Comparison of ENCODE assay signal across 8 mouse cellular contexts in genomic region chr3:9174517-9174832, GRCm38 (mm10).
A peak's percentile ranks its signal among the peaks of the same experiment; 100 is the strongest.
DNase-seq lines count a peak whose midpoint lies in the region; ATAC-seq lines count a peak whose summit lies in the region.
"Had no signal": no experiment of that assay in that cellular context is flagged by ENCODE, and none has a peak within 500 bp of the region (broad histone marks: within the 10 kb centered on the region; RNA-seq: fewer than 3 reads in every experiment).

No protein-coding gene starts in this region.

- no peak overlapping the region for H3K4me2 ChIP-seq in hindbrain, embryonic 11.5 days (replicated peaks; ENCODE audit: low read depth, low read length)
- H3K4me2 ChIP-seq in embryonic facial prominence, embryonic 14.5 days (ENCODE audit: low read depth, low read length) = peak overlapping the region; percentile 40; the same call in 1 of the 2 replicates
- H3K4me2 ChIP-seq in limb, embryonic 13.5 days (replicated peaks) = peak overlapping the region; percentile 45

- WGBS in hindbrain, embryonic 10.5 days = 87% methylated on average over 2 of the region's 2 CpGs
- WGBS in hindbrain, embryonic 11.5 days = 84% methylated on average over 2 of the region's 2 CpGs
- WGBS in embryonic facial prominence, embryonic 14.5 days = 48% methylated on average over 2 of the region's 2 CpGs
- WGBS in limb, embryonic 13.5 days = 57% methylated on average over 2 of the region's 2 CpGs

- H3K4me3 ChIP-seq in hindbrain, embryonic 10.5 days = no peak overlapping the region
- no peak overlapping the region for H3K4me3 ChIP-seq in hindbrain, embryonic 11.5 days (ENCODE audit: low read depth, low read length)
- H3K4me3 ChIP-seq in embryonic facial prominence, embryonic 14.5 days (ENCODE audit: low read depth, low read length) = no peak overlapping the region
- H3K4me3 ChIP-seq in limb, embryonic 13.5 days = no peak overlapping the region

- ATAC-seq in hindbrain, embryonic 11.5 days (ENCODE audit: low FRiP score) = no peak
- 0 out of 2 replicates have a peak, but pooled peaks have one; percentile 1 for ATAC-seq in embryonic facial prominence, embryonic 14.5 days (ENCODE audit: low read depth)
- ATAC-seq in limb, embryonic 13.5 days (ENCODE audit: low FRiP score, low read depth) = no peak

- no peak for DNase-seq in hindbrain, embryonic 10.5 days (ENCODE audit: low spot score)
- no peak for DNase-seq in hindbrain, embryonic 11.5 days (ENCODE audit: low spot score)
- DNase-seq in MN1 (ENCODE audit: low spot score) = peak; percentile 55
- DNase-seq in embryonic facial prominence, embryonic 14.5 days (ENCODE audit: low spot score) = no peak
- no peak for DNase-seq in gastrocnemius, postnatal 4 days (ENCODE audit: low spot score in 2 of 2)
- no peak for DNase-seq in layer of hippocampus, postnatal 25 days (ENCODE audit: extremely low spot score in 1 of 2, low spot score in 1 of 2)
- DNase-seq: thymus, postnatal 25 days had no signal

- H3K9me3 ChIP-seq in hindbrain, embryonic 10.5 days = 0 out of 2 replicates have a peak, but pooled peaks cover 6% of the 10 kb centered on the region
- H3K9me3 ChIP-seq in hindbrain, embryonic 11.5 days (ENCODE audit: control insufficient read depth, low read length) = no peaks in the 10 kb centered on the region
- H3K9me3 ChIP-seq in embryonic facial prominence, embryonic 14.5 days (ENCODE audit: control insufficient read depth, low read length) = no peaks in the 10 kb centered on the region
- 0 out of 2 replicates have a peak, but pooled peaks cover 3% of the 10 kb centered on the region for H3K9me3 ChIP-seq in limb, embryonic 13.5 days

- peak overlapping the region; percentile 51; the same call in 1 of the 2 replicates for H3K27ac ChIP-seq in hindbrain, embryonic 10.5 days
- no peak overlapping the region for H3K27ac ChIP-seq in hindbrain, embryonic 11.5 days (ENCODE audit: low read depth, low read length)
- H3K27ac ChIP-seq in embryonic facial prominence, embryonic 14.5 days (replicated peaks; ENCODE audit: low read depth, low read length) = peak overlapping the region; percentile 63
- peak overlapping the region; percentile 61; the same call in 1 of the 2 replicates for H3K27ac ChIP-seq in limb, embryonic 13.5 days

- H3K4me1 ChIP-seq in hindbrain, embryonic 10.5 days (replicated peaks) = peaks cover 8% of the 10 kb centered on the region
- no peaks in the 10 kb centered on the region; the same call in 1 of the 2 replicates for H3K4me1 ChIP-seq in hindbrain, embryonic 11.5 days (replicated peaks; ENCODE audit: control insufficient read depth, insufficient read depth, low read length)
- H3K4me1 ChIP-seq in embryonic facial prominence, embryonic 14.5 days (ENCODE audit: control insufficient read depth, insufficient read depth, low read length) = peaks cover 13% of the 10 kb centered on the region
- peaks cover 19% of the 10 kb centered on the region for H3K4me1 ChIP-seq in limb, embryonic 13.5 days

- H3K9ac ChIP-seq in hindbrain, embryonic 11.5 days (ENCODE audit: low read depth, low read length) = no peak overlapping the region
- 0 out of 2 replicates have a peak overlapping the region, but pooled peaks have one; percentile 9 for H3K9ac ChIP-seq in embryonic facial prominence, embryonic 14.5 days (ENCODE audit: low read depth, low read length)
- H3K9ac ChIP-seq in limb, embryonic 13.5 days = no peak overlapping the region

- H3K27me3 ChIP-seq in hindbrain, embryonic 10.5 days (ENCODE audit: insufficient read depth, poor library complexity, severe bottlenecking) = no peaks in the 10 kb centered on the region
- H3K27me3 ChIP-seq in hindbrain, embryonic 11.5 days (ENCODE audit: control insufficient read depth, insufficient read depth, low read length) = no peaks in the 10 kb centered on the region
- no peaks in the 10 kb centered on the region for H3K27me3 ChIP-seq in embryonic facial prominence, embryonic 14.5 days (replicated peaks; ENCODE audit: control insufficient read depth, insufficient read depth, low read length)
- no peaks in the 10 kb centered on the region for H3K27me3 ChIP-seq in limb, embryonic 13.5 days

- no peaks in the 10 kb centered on the region for H3K36me3 ChIP-seq in hindbrain, embryonic 10.5 days
- no peaks in the 10 kb centered on the region for H3K36me3 ChIP-seq in hindbrain, embryonic 11.5 days (ENCODE audit: control insufficient read depth, insufficient read depth, low read length)
- no peaks in the 10 kb centered on the region for H3K36me3 ChIP-seq in embryonic facial prominence, embryonic 14.5 days (ENCODE audit: control insufficient read depth, insufficient read depth, low read length)
- no peaks in the 10 kb centered on the region for H3K36me3 ChIP-seq in limb, embryonic 13.5 days
